Mouse (Mus musculus): ENCODE measurements at regions not wholly inside any gene's neighbourhood (a gene's known extent, or its start where the extent isn't known, plus 50 kb on each side); places are given as distances from the start of the nearest gene placed in this dataset.

DNA sequence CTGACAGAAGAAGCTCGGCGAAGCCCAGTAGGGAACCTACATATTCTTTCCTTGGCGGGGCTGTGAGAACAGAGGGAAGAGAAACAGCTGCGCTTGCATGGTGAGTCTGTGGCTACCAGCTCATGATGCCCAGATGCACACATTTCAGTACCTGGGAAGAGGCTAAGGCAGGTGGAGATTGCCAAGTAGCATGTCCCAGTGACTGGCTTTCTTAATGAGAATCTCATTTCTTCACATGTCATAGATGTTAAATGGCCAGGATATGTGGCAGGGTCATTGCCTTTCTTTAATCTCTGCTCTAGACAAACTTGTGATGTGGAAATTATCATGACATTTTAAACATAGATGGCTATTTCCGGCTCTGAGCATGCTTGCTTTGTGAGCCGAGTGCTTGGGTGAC, 109.5 kb upstream of the Tns3 start:
- no peaks in the 10 kb centered on the region for H3K36me3 ChIP-seq (replicated peaks in 1 of 2; ENCODE audit: control insufficient read depth in 1 of 2, insufficient read depth in 1 of 2, low read length in 1 of 2)
- dilution Hi-C loops (cut with MboI; ENCODE audit: extremely low pct_ligation_motif_present, extremely low pct_unique_long_range_greater_than_20kb, low sequenced_read_pairs) (no loop called here), in situ Hi-C loops (cut with MboI; ENCODE audit: low pct_ligation_motif_present, low pct_unique_long_range_greater_than_20kb, low sequenced_read_pairs) (no loop called here)
- H3K4me1 ChIP-seq (ENCODE audit: control insufficient read depth in 1 of 2, insufficient read depth in 2 of 2) = no peaks in the 10 kb centered on the region
- H3K27ac ChIP-seq (ENCODE audit: insufficient read depth, low read depth) = no peak overlapping the region
- H3K9ac ChIP-seq (ENCODE audit: insufficient read depth, low read depth) = no peak overlapping the region
- no peak for DNase-seq (ENCODE audit: extremely low read depth)
- no peak for TF ChIP-seq MAZ (IDR thresholded peaks at IDR 0.05; ENCODE audit: low read depth, low read length)
- no peak for TF ChIP-seq CHD2 (IDR thresholded peaks at IDR 0.05; ENCODE audit: low read length)
- no peak for TF ChIP-seq USF2 (conservative IDR thresholded peaks at IDR 0.05; ENCODE audit: low read depth, low read length)
- no peak for TF ChIP-seq IRF4 (IDR thresholded peaks at IDR 0.05; ENCODE audit: low read depth, low read length)
- no peak for TF ChIP-seq SMC3 (IDR thresholded peaks at IDR 0.05; ENCODE audit: low read depth, low read length)
- TF ChIP-seq KAT2A (IDR thresholded peaks at IDR 0.05; ENCODE audit: insufficient replicate concordance, low read length) = no peak
- no peak for TF ChIP-seq EP300 (IDR thresholded peaks at IDR 0.05; ENCODE audit: low read length)
- TF ChIP-seq NRF1 (IDR thresholded peaks at IDR 0.05; ENCODE audit: low read depth, low read length) = no peak
- TF ChIP-seq ZNF384 (IDR thresholded peaks at IDR 0.05; ENCODE audit: low read depth, low read length) = no peak
- TF ChIP-seq ZMIZ1 (IDR thresholded peaks at IDR 0.05; ENCODE audit: low read depth, low read length) = no peak
- no peak overlapping the region for H3K4me3 ChIP-seq (replicated peaks in 1 of 3; ENCODE audit: low read depth in 2 of 3, low read length in 2 of 3, poor library complexity in 1 of 3)
- no peak overlapping the region for H3K4me2 ChIP-seq (ENCODE audit: insufficient read depth, low read depth, poor library complexity, severe bottlenecking)
- H3K27me3 ChIP-seq (replicated peaks) = peaks cover 66% of the 10 kb centered on the region
- H3K9me3 ChIP-seq (replicated peaks; ENCODE audit: low read length) = no peaks in the 10 kb centered on the region
- no peaks in the 10 kb centered on the region for H3K79me2 ChIP-seq (replicated peaks; ENCODE audit: control insufficient read depth, extremely low read depth, insufficient read depth, poor library complexity, severe bottlenecking)

DNA sequence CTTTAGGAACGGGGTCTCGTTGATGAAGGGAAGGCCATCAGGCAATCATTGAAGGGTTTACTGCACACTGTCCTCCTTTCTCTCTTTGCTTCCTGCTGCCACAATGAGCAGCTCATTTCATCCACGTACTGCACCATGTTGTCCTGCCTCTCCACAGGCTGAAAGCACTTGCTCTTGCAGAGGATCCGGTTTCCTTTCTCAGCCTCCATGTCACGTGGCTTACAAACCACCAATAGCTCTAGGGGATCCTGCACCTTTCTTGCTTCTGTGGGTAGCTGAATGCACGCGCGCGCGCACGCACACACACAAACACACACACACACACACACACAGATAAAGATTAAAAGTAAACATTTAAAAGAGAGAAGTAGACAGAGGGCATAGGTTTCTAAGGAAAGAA, 108.9 kb upstream of the Tns3 start:
- Histone ChIP-seq H3K4me1 (ENCODE audit: control insufficient read depth in 1 of 2, insufficient read depth in 2 of 2) (no peaks in the 10 kb centered on the region), H3K9me3 (replicated peaks; ENCODE audit: low read length) (no peaks in the 10 kb centered on the region), H3K27me3 (replicated peaks) (peaks cover 63% of the 10 kb centered on the region), H3K79me2 (replicated peaks; ENCODE audit: control insufficient read depth, extremely low read depth, insufficient read depth, poor library complexity, severe bottlenecking) (no peaks in the 10 kb centered on the region), H3K36me3 (replicated peaks in 1 of 2; ENCODE audit: control insufficient read depth in 1 of 2, insufficient read depth in 1 of 2, low read length in 1 of 2) (no peaks in the 10 kb centered on the region), H3K27ac (ENCODE audit: insufficient read depth, low read depth) (no peak overlapping the region), H3K9ac (ENCODE audit: insufficient read depth, low read depth) (no peak overlapping the region), H3K4me3 (replicated peaks in 1 of 3; ENCODE audit: low read depth in 2 of 3, low read length in 2 of 3, poor library complexity in 1 of 3) (no peak overlapping the region), H3K4me2 (ENCODE audit: insufficient read depth, low read depth, poor library complexity, severe bottlenecking) (no peak overlapping the region)
- dilution Hi-C loops (cut with MboI; ENCODE audit: extremely low pct_ligation_motif_present, extremely low pct_unique_long_range_greater_than_20kb, low sequenced_read_pairs) (no loop called here), in situ Hi-C loops (cut with MboI; ENCODE audit: low pct_ligation_motif_present, low pct_unique_long_range_greater_than_20kb, low sequenced_read_pairs) (no loop called here)
- DNase-seq (ENCODE audit: extremely low read depth) = no peak
- TF ChIP-seq CHD2 (IDR thresholded peaks at IDR 0.05; ENCODE audit: low read length) (no peak), POLR2AphosphoS2 (IDR thresholded peaks at IDR 0.05; ENCODE audit: low read depth, low read length) (no peak), GABPA (IDR thresholded peaks at IDR 0.05; ENCODE audit: insufficient replicate concordance, low read depth, low read length) (no peak), KAT2A (IDR thresholded peaks at IDR 0.05; ENCODE audit: insufficient replicate concordance, low read length) (no peak), MEF2A (IDR thresholded peaks at IDR 0.05; ENCODE audit: borderline replicate concordance, low read depth, low read length) (no peak), ELF1 (IDR thresholded peaks at IDR 0.05; ENCODE audit: low read depth, low read length) (no peak), JUN (IDR thresholded peaks at IDR 0.05; ENCODE audit: insufficient read depth, low read depth, low read length) (no peak), PAX5 (IDR thresholded peaks at IDR 0.05; ENCODE audit: low read length) (no peak)

All from CH12.LX (cell line).